Comparison of ENCODE assay signal across 20 mouse cellular contexts in genomic region chr9:120864410-120864809, GRCm38 (mm10).
"Had no signal": no experiment of that assay in that cellular context is flagged by ENCODE, and none has a peak within 500 bp of the region (broad histone marks: within the 10 kb centered on the region; RNA-seq: fewer than 3 reads in every experiment).

No protein-coding gene starts in this region.

- H3K4me3 ChIP-seq: lung, embryonic 15.5 days; megakaryocyte, embryonic 14.5 days; midbrain, embryonic 13.5 days; midbrain, embryonic 15.5 days; neural tube, embryonic 13.5 days; neural tube, embryonic 15.5 days had no signal

- ATAC-seq: liver, postnatal 0 days; lung, postnatal 0 days; midbrain, embryonic 13.5 days; midbrain, embryonic 15.5 days had no signal

- H3K4me2 ChIP-seq: lung, embryonic 15.5 days; midbrain, embryonic 11.5 days; midbrain, embryonic 13.5 days; midbrain, embryonic 15.5 days; neural tube, embryonic 13.5 days; neural tube, embryonic 15.5 days had no signal

- H3K36me3 ChIP-seq: lung, embryonic 15.5 days; midbrain, embryonic 13.5 days; midbrain, embryonic 15.5 days; neural tube, embryonic 13.5 days; neural tube, embryonic 15.5 days had no signal

- H3K27me3 ChIP-seq: lung, embryonic 15.5 days; midbrain, embryonic 15.5 days had no signal

- H3K9me3 ChIP-seq: lung, embryonic 15.5 days; megakaryocyte, embryonic 14.5 days; midbrain, embryonic 13.5 days; midbrain, embryonic 15.5 days; neural tube, embryonic 13.5 days; neural tube, embryonic 15.5 days had no signal

- DNase-seq: liver, postnatal 0 days; lung, adult 2 months; lung, postnatal 14 days; lung, postnatal 36 days; right cerebral cortex, adult 18-20 months; right cerebral cortex, postnatal 25 days; right cerebral cortex, postnatal 4 days; spleen, adult 18-20 months; thymus, adult 18-20 months; thymus, postnatal 14 days; thymus, postnatal 36 days had no signal

- H3K27ac ChIP-seq: lung, embryonic 15.5 days; macrophage; midbrain, embryonic 13.5 days; midbrain, embryonic 15.5 days; neural tube, embryonic 13.5 days; neural tube, embryonic 15.5 days had no signal

- H3K9ac ChIP-seq: liver, postnatal 0 days; lung, embryonic 15.5 days; midbrain, embryonic 13.5 days; midbrain, embryonic 15.5 days; neural tube, embryonic 13.5 days; neural tube, embryonic 15.5 days had no signal
